Mouse (Mus musculus): ENCODE data around the gene Txndc11. TPM values are rescaled to one million over a fixed set of nuclear protein-coding genes. Genes with fewer than 3 reads are reported as not detected.

The Txndc11 gene
- polyA plus RNA-seq, 1 experiment from 2014 or later: 36.5 TPM

DNA sequence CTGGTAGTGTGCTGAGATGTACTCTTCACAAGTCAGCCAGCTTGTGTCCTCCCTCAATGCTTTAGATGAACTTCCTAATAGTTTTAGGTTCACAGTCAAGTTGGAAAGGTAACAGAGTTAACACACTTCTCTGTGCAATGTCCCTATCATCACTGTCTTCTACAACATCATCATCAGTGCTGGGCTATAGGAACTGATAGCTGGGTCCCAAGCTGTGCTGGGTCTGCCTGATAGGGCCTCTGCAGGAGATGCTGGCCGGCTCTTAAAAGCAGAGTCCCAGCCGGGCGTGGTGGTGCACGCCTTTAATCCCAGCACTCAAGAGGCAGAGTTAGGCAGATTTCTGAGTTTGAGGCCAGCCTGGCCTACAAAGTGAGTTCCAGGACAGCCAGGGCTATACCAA, 103.6 kb downstream of the Txndc11 start:
- ATAC-seq (replicated peaks; ENCODE audit: low FRiP score) (no peak), DNase-seq (ENCODE audit: low spot score) (no peak)
- Histone ChIP-seq H3K9me3 (ENCODE audit: control insufficient read depth, low read length) (no peaks in the 10 kb centered on the region), H3K9ac (ENCODE audit: low read depth, low read length) (no peak overlapping the region), H3K4me1 (replicated peaks; ENCODE audit: control insufficient read depth, insufficient read depth, low read length) (no peaks in the 10 kb centered on the region), H3K36me3 (ENCODE audit: control insufficient read depth, insufficient read depth, low read length) (no peaks in the 10 kb centered on the region), H3K4me3 (ENCODE audit: low read depth, low read length) (no peak overlapping the region), H3K4me2 (no peak overlapping the region), H3K27me3 (replicated peaks; ENCODE audit: control insufficient read depth, insufficient read depth, low read length) (no peaks in the 10 kb centered on the region), H3K27ac (ENCODE audit: low read depth, low read length) (no peak overlapping the region)
- 56% methylated on average over 4 of the region's 4 CpGs for WGBS

DNA sequence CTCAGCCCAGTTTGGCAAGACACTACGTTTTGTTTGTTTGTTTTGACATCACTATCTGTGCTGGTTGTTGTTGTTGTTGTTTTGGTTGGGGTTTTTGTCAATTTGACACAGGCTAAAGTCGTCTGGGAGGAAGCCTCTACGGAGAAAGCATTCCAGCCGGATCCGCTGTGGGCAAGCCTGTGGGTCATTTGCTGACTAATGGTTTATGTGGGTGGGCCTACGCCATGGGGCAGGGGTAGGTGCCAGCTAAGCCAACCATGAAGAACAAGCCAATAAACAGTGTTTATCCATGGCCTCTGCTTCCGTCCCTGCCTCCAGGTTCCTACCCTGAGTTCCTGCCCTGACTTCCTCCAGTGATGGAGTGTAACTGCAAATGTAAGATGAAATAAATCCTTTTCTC, 106.2 kb downstream of the Txndc11 start:
- ATAC-seq (replicated peaks; ENCODE audit: low FRiP score) (no peak), DNase-seq (ENCODE audit: low spot score) (no peak)
- Histone ChIP-seq H3K9ac (ENCODE audit: low read depth, low read length) (no peak overlapping the region), H3K9me3 (ENCODE audit: control insufficient read depth, low read length) (no peaks in the 10 kb centered on the region), H3K27ac (ENCODE audit: low read depth, low read length) (no peak overlapping the region), H3K27me3 (replicated peaks; ENCODE audit: control insufficient read depth, insufficient read depth, low read length) (no peaks in the 10 kb centered on the region), H3K4me1 (replicated peaks; ENCODE audit: control insufficient read depth, insufficient read depth, low read length) (no peaks in the 10 kb centered on the region), H3K36me3 (ENCODE audit: control insufficient read depth, insufficient read depth, low read length) (no peaks in the 10 kb centered on the region), H3K4me2 (no peak overlapping the region), H3K4me3 (ENCODE audit: low read depth, low read length) (no peak overlapping the region)
- WGBS: 84% methylated on average over 7 of the region's 7 CpGs

Small RNAs within 50 kb of the gene (microRNA-seq; reads per million reads assigned to microRNA genes)
- gene Gm23935 (ENCODE audit: borderline number of aligned reads): 1,516 reads per million, percentile 78 among the genes with 10 or more reads in this experiment

Other genes starting within 250 kb of the Txndc11 start
- gene Snn, start 73.7 kb downstream of the Txndc11 start, polyA plus RNA-seq (2014; fragmentation: Nextera tagmentation; extraction: Ambion mirVana): 17.0 and 18.0 TPM in 2 replicates
- gene Litaf, start 68.5 kb downstream of the Txndc11 start, polyA plus RNA-seq (2014; fragmentation: Nextera tagmentation; extraction: Ambion mirVana): 53.6 and 56.0 TPM in 2 replicates
- 87.9 and 92.2 TPM in 2 replicates for gene Zc3h7a, start 41.7 kb upstream of the Txndc11 start, polyA plus RNA-seq (2014; fragmentation: Nextera tagmentation; extraction: Ambion mirVana)
- gene Rsl1d1, start 68.7 kb upstream of the Txndc11 start, polyA plus RNA-seq (2014; fragmentation: Nextera tagmentation; extraction: Ambion mirVana): 313 and 345 TPM in 2 replicates
- gene Gspt1, start 119.7 kb upstream of the Txndc11 start, polyA plus RNA-seq (2014; fragmentation: Nextera tagmentation; extraction: Ambion mirVana): 126 and 129 TPM in 2 replicates
- not detected in 2 replicates for gene Tnfrsf17, start 179.2 kb upstream of the Txndc11 start, polyA plus RNA-seq (2014; fragmentation: Nextera tagmentation; extraction: Ambion mirVana)
- gene Snx29, start 188.3 kb upstream of the Txndc11 start, polyA plus RNA-seq (2014; fragmentation: Nextera tagmentation; extraction: Ambion mirVana): 4.5 and 5.1 TPM in 2 replicates